Comparison of ENCODE assay signal across 22 mouse cellular contexts in the genomic region with DNA sequence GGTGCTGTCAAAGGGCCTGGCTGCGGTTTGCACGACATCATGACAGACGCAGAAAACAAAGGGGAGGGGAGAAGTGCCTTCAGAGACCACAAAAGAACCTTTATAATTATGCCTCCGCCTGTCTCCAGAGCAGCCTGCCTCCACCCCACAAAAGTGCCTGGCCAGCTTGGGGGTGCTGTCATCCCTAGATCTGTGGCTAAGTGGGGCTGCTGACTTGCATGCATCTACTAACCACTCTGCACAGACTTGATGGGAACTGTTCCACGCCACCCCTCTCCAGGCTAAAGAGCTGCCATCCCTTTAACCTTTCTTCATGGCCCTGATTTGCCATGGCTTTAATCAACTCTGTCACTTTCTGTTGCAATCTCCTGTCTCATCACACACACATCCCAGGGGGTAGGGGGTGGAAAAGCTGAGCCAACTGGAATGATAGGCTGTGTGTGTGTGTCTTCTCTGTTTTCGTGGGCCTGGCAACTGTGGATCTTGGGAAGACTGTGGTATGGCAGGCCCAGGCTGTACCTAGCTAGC.
A peak's percentile ranks its signal among the peaks of the same experiment; 100 is the strongest.
DNase-seq lines count a peak whose midpoint lies in the region; ATAC-seq and TF ChIP-seq lines count a peak whose summit lies in the region.
"Had no signal": no experiment of that assay in that cellular context is flagged by ENCODE, and none has a peak within 500 bp of the region (broad histone marks: within the 10 kb centered on the region; RNA-seq: fewer than 3 reads in every experiment).

No protein-coding gene starts in this region.

- DNase-seq in adrenal gland, adult 8-10 months = peak; percentile 31
- DNase-seq in adrenal gland, postnatal 10 days = no peak
- no peak for DNase-seq in hindbrain, embryonic 10.5 days (ENCODE audit: low spot score)
- peak; percentile 9 for DNase-seq in brain, embryonic 14.5 days (ENCODE audit: low read depth)
- DNase-seq in retina, embryonic 14.5 days (ENCODE audit: low spot score) = peak; percentile 14
- DNase-seq in midbrain, embryonic 14.5 days = no peak
- DNase-seq in kidney, postnatal 36 days = no peak
- DNase-seq: adrenal gland, postnatal 25 days; cerebellum, adult 11 months; cerebellum, adult 8-10 months; cerebellum, postnatal 25 days; gastrocnemius, postnatal 10 days; heart, adult 18-20 months; heart, postnatal 10 days; heart, postnatal 4 days; kidney, adult 2 months had no signal

- TF ChIP-seq CTCF in brain, embryonic 14.5 days (IDR thresholded peaks at IDR 0.05; ENCODE audit: borderline replicate concordance, extremely low read depth, insufficient read depth, insufficient read length) = no peak

- no peak overlapping the region for H3K4me3 ChIP-seq in hindbrain, embryonic 10.5 days
- H3K4me3 ChIP-seq in hindbrain, embryonic 16.5 days (ENCODE audit: low read length) = no peak overlapping the region
- no peak overlapping the region for H3K4me3 ChIP-seq in midbrain, embryonic 14.5 days (replicated peaks; ENCODE audit: low read depth, low read length)
- H3K4me3 ChIP-seq: embryonic facial prominence, embryonic 13.5 days; erythroblast, embryonic 14.5 days; heart, embryonic 10.5 days had no signal

- no peaks in the 10 kb centered on the region for H3K36me3 ChIP-seq in hindbrain, embryonic 10.5 days
- H3K36me3 ChIP-seq in hindbrain, embryonic 16.5 days (ENCODE audit: control insufficient read depth, insufficient read depth, low read length) = no peaks in the 10 kb centered on the region
- H3K36me3 ChIP-seq in midbrain, embryonic 14.5 days (ENCODE audit: control insufficient read depth, insufficient read depth, low read length) = no peaks in the 10 kb centered on the region
- H3K36me3 ChIP-seq: embryonic facial prominence, embryonic 13.5 days; heart, embryonic 10.5 days had no signal

- H3K9ac ChIP-seq in hindbrain, embryonic 16.5 days (ENCODE audit: low read depth, low read length) = no peak overlapping the region
- H3K9ac ChIP-seq in midbrain, embryonic 14.5 days (replicated peaks; ENCODE audit: low read length) = no peak overlapping the region
- H3K9ac ChIP-seq: embryonic facial prominence, embryonic 13.5 days had no signal

- H3K4me2 ChIP-seq in hindbrain, embryonic 16.5 days (ENCODE audit: low read length) = no peak overlapping the region
- no peak overlapping the region for H3K4me2 ChIP-seq in midbrain, embryonic 14.5 days (ENCODE audit: low read length)
- H3K4me2 ChIP-seq: embryonic facial prominence, embryonic 13.5 days had no signal

- 42% methylated on average over 6 of the region's 6 CpGs for WGBS in hindbrain, embryonic 10.5 days
- WGBS in hindbrain, embryonic 16.5 days = 42% methylated on average over 6 of the region's 6 CpGs
- 43% methylated on average over 6 of the region's 6 CpGs for WGBS in midbrain, embryonic 14.5 days

- peaks cover 29% of the 10 kb centered on the region for H3K4me1 ChIP-seq in hindbrain, embryonic 10.5 days (replicated peaks)
- H3K4me1 ChIP-seq in hindbrain, embryonic 16.5 days (ENCODE audit: control insufficient read depth, insufficient read depth, low read depth, low read length) = no peaks in the 10 kb centered on the region
- H3K4me1 ChIP-seq in midbrain, embryonic 14.5 days (ENCODE audit: control insufficient read depth, insufficient read depth, low read length) = no peaks in the 10 kb centered on the region

- TF ChIP-seq POLR2A in brain, embryonic 14.5 days (IDR thresholded peaks at IDR 0.05; ENCODE audit: borderline replicate concordance, extremely low read depth, insufficient read depth, insufficient read length, poor library complexity, severe bottlenecking) = no peak

- H3K9me3 ChIP-seq in hindbrain, embryonic 10.5 days = no peaks in the 10 kb centered on the region
- H3K9me3 ChIP-seq in hindbrain, embryonic 16.5 days (ENCODE audit: control insufficient read depth, low read length) = no peaks in the 10 kb centered on the region
- no peaks in the 10 kb centered on the region for H3K9me3 ChIP-seq in midbrain, embryonic 14.5 days (ENCODE audit: control insufficient read depth, low read length)
- H3K9me3 ChIP-seq: embryonic facial prominence, embryonic 13.5 days; heart, embryonic 10.5 days had no signal

- no peak for ATAC-seq in hindbrain, embryonic 16.5 days
- ATAC-seq in midbrain, embryonic 14.5 days (ENCODE audit: low FRiP score, low TSS enrichment) = no peak
- ATAC-seq: forebrain, embryonic 16.5 days; intestine, embryonic 16.5 days had no signal

- H3K27ac ChIP-seq in hindbrain, embryonic 10.5 days = peak overlapping the region; percentile 64; the same call in 1 of the 2 replicates
- no peak overlapping the region for H3K27ac ChIP-seq in hindbrain, embryonic 16.5 days (ENCODE audit: low read depth, low read length)
- H3K27ac ChIP-seq in midbrain, embryonic 14.5 days (replicated peaks; ENCODE audit: low read depth, low read length) = no peak overlapping the region
- H3K27ac ChIP-seq: embryonic facial prominence, embryonic 13.5 days; heart, embryonic 10.5 days had no signal

- peaks cover 54% of the 10 kb centered on the region for H3K27me3 ChIP-seq in hindbrain, embryonic 10.5 days (ENCODE audit: insufficient read depth, poor library complexity, severe bottlenecking)
- no peaks in the 10 kb centered on the region for H3K27me3 ChIP-seq in hindbrain, embryonic 16.5 days (replicated peaks; ENCODE audit: control insufficient read depth, insufficient read depth, low read length)
- H3K27me3 ChIP-seq in midbrain, embryonic 14.5 days (ENCODE audit: control insufficient read depth, insufficient read depth, low read length) = no peaks in the 10 kb centered on the region

Comparison
In these comparisons a context has a peak if more than half of its experiments do, and no peak if none do; other contexts are left out.
1. DNase-seq: peak in adrenal gland, adult 8-10 months (single experiment), brain, embryonic 14.5 days (single experiment) and retina, embryonic 14.5 days (single experiment); none in adrenal gland, postnatal 10 days (single experiment), hindbrain, embryonic 10.5 days (single experiment), midbrain, embryonic 14.5 days (single experiment) and kidney, postnatal 36 days (0 of 2).